Mouse (Mus musculus) kidney, adult 2 months (tissue): ENCODE data around the gene Creb5.

Experiments used
- CTCF ChIP-seq: fragments of 200-500 bp; conservative IDR thresholded peaks from 2 replicates; pipeline ENCODE4 v1.5.1; 2011; ENCODE audit warnings: low read depth, mild to moderate bottlenecking, control low read depth, low read length, moderate library complexity, mixed read lengths; ENCODE audit not compliant: insufficient read depth, insufficient read length
- POLR2A ChIP-seq: fragments of 200-500 bp; IDR thresholded peaks from one replicate; pipeline ENCODE4 v1.6.1; 2011; ENCODE audit warnings: low read depth, low read length, control low read depth

DNA sequence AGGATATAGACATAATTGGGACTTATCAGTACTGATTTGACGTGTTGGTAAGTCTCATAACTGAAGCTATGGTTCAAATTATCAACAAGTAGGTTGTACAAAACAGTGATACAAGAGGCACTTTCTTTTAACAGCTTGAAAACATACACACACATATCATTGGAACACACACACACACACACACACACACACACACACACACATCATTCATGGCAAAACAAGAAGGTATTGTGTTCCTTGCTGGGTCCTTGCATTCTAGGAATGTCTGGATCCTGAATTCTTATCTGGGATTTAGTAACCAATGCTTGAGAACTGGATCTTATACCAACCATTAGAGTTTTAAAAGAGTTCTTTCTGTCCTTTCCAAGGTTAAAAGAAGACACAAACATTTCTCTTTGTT, 446.5 kb downstream of the Creb5 start:
- TF ChIP-seq POLR2A (no peak), CTCF (no peak)
